Mouse (Mus musculus) heart, postnatal 0 days (tissue): Measurements from ENCODE around the gene Tspan3.

Experiments
- CTCF ChIP-seq: IDR thresholded peaks from 2 replicates; pipeline ENCODE4 v1.5.1; 2016; ENCODE audit warnings: antibody characterized with exemption, control low read depth, low read depth
- EP300 ChIP-seq: IDR thresholded peaks from 2 replicates; pipeline ENCODE4 v1.6.1; 2016; ENCODE audit warnings: antibody characterized with exemption, low read depth

DNA sequence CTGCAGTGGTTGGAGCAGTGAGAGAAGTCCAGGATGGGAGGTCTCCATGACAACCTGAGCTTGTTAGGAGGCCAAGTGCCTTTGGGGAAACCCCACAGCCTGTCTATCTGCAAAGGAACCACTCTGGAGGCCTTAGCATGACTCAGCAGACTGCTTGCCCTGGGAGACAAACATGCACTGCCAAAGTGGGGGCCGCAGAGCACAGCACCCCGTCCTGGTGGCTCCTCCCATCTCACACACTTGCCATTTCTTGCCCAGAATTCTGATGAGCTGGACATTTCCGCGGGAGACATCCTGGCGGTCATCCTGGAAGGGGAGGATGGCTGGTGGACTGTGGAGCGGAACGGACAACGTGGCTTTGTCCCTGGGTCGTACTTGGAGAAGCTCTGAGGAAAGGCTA, 36.9 kb downstream of the Tspan3 start:
- TF ChIP-seq EP300: no peak
- no peak for TF ChIP-seq CTCF
